ENCODE assay signal across 26 mouse cellular contexts in genomic region chr9:80615114-80615513, GRCm38 (mm10).
DNase-seq lines count a peak whose midpoint lies in the region; ATAC-seq lines count a peak whose summit lies in the region.
"Had no signal": no experiment of that assay in that cellular context is flagged by ENCODE, and none has a peak within 500 bp of the region (broad histone marks: within the 10 kb centered on the region; RNA-seq: fewer than 3 reads in every experiment).

No protein-coding gene starts in this region.

- no peak overlapping the region for H3K4me2 ChIP-seq in hindbrain, embryonic 11.5 days (replicated peaks; ENCODE audit: low read depth, low read length)
- H3K4me2 ChIP-seq in hindbrain, embryonic 13.5 days = no peak overlapping the region
- H3K4me2 ChIP-seq in neural tube, embryonic 13.5 days = no peak overlapping the region
- H3K4me2 ChIP-seq in neural tube, embryonic 15.5 days = no peak overlapping the region
- H3K4me2 ChIP-seq: heart, embryonic 13.5 days; hindbrain, embryonic 12.5 days; intestine, embryonic 15.5 days had no signal

- H3K4me3 ChIP-seq in hindbrain, embryonic 11.5 days (ENCODE audit: low read depth, low read length) = no peak overlapping the region
- H3K4me3 ChIP-seq in hindbrain, embryonic 13.5 days = no peak overlapping the region
- H3K4me3 ChIP-seq in neural tube, embryonic 13.5 days = no peak overlapping the region
- no peak overlapping the region for H3K4me3 ChIP-seq in neural tube, embryonic 15.5 days (replicated peaks)
- H3K4me3 ChIP-seq: forebrain, embryonic 10.5 days; heart, adult 2 months; heart, embryonic 10.5 days; heart, embryonic 13.5 days; hindbrain, embryonic 12.5 days; intestine, embryonic 15.5 days had no signal

- ATAC-seq in hindbrain, embryonic 11.5 days (ENCODE audit: low FRiP score) = peak; percentile 64; the same call in 1 of the 2 replicates
- ATAC-seq in hindbrain, embryonic 13.5 days (ENCODE audit: low FRiP score) = no peak
- ATAC-seq in neural tube, embryonic 13.5 days (ENCODE audit: low read depth) = peak; percentile 50; the same call in 1 of the 2 replicates
- no peak for ATAC-seq in neural tube, embryonic 15.5 days (ENCODE audit: low FRiP score)
- ATAC-seq: forebrain, embryonic 14.5 days; hindbrain, embryonic 16.5 days; intestine, embryonic 15.5 days; Patski had no signal

- H3K27ac ChIP-seq in hindbrain, embryonic 11.5 days (ENCODE audit: low read depth, low read length) = no peak overlapping the region
- H3K27ac ChIP-seq in hindbrain, embryonic 13.5 days = no peak overlapping the region
- H3K27ac ChIP-seq in neural tube, embryonic 13.5 days (replicated peaks) = no peak overlapping the region
- H3K27ac ChIP-seq in neural tube, embryonic 15.5 days (replicated peaks) = no peak overlapping the region
- H3K27ac ChIP-seq: forebrain, embryonic 10.5 days; heart, adult 2 months; heart, embryonic 10.5 days; heart, embryonic 13.5 days; hindbrain, embryonic 12.5 days; intestine, embryonic 15.5 days had no signal

- no peaks in the 10 kb centered on the region for H3K27me3 ChIP-seq in hindbrain, embryonic 11.5 days (ENCODE audit: control insufficient read depth, insufficient read depth, low read length)
- H3K27me3 ChIP-seq in hindbrain, embryonic 13.5 days = no peaks in the 10 kb centered on the region
- H3K27me3 ChIP-seq in neural tube, embryonic 13.5 days = no peaks in the 10 kb centered on the region
- H3K27me3 ChIP-seq in neural tube, embryonic 15.5 days (replicated peaks) = no peaks in the 10 kb centered on the region
- H3K27me3 ChIP-seq: heart, embryonic 13.5 days; hindbrain, embryonic 12.5 days; intestine, embryonic 15.5 days had no signal

- no peaks in the 10 kb centered on the region for H3K9me3 ChIP-seq in hindbrain, embryonic 11.5 days (ENCODE audit: control insufficient read depth, low read length)
- H3K9me3 ChIP-seq in hindbrain, embryonic 13.5 days = no peaks in the 10 kb centered on the region
- H3K9me3 ChIP-seq in neural tube, embryonic 13.5 days = no peaks in the 10 kb centered on the region
- H3K9me3 ChIP-seq in neural tube, embryonic 15.5 days (replicated peaks) = no peaks in the 10 kb centered on the region
- H3K9me3 ChIP-seq: forebrain, embryonic 10.5 days; heart, embryonic 10.5 days; heart, embryonic 13.5 days; hindbrain, embryonic 12.5 days; intestine, embryonic 15.5 days had no signal

- no peak overlapping the region for H3K9ac ChIP-seq in hindbrain, embryonic 11.5 days (ENCODE audit: low read depth, low read length)
- no peak overlapping the region for H3K9ac ChIP-seq in hindbrain, embryonic 13.5 days
- H3K9ac ChIP-seq in neural tube, embryonic 13.5 days = no peak overlapping the region
- no peak overlapping the region for H3K9ac ChIP-seq in neural tube, embryonic 15.5 days (replicated peaks)
- H3K9ac ChIP-seq: heart, embryonic 13.5 days; hindbrain, embryonic 12.5 days; intestine, embryonic 15.5 days had no signal

- H3K4me1 ChIP-seq in hindbrain, embryonic 11.5 days (replicated peaks; ENCODE audit: control insufficient read depth, insufficient read depth, low read length) = no peaks in the 10 kb centered on the region
- H3K4me1 ChIP-seq in hindbrain, embryonic 13.5 days (replicated peaks) = no peaks in the 10 kb centered on the region
- H3K4me1 ChIP-seq in neural tube, embryonic 13.5 days (replicated peaks) = peaks cover 7% of the 10 kb centered on the region; the same call in 1 of the 2 replicates
- 0 out of 2 replicates have a peak, but pooled peaks cover 4% of the 10 kb centered on the region for H3K4me1 ChIP-seq in neural tube, embryonic 15.5 days
- H3K4me1 ChIP-seq: forebrain, embryonic 10.5 days; heart, embryonic 10.5 days; heart, embryonic 13.5 days; hindbrain, embryonic 12.5 days; intestine, embryonic 15.5 days had no signal

- peak; percentile 4 for DNase-seq in embryo, embryonic 10.5 days (ENCODE audit: low spot score)
- DNase-seq in embryo, embryonic 9.5 days (ENCODE audit: extremely low spot score) = no peak
- DNase-seq in hindbrain, embryonic 11.5 days (ENCODE audit: low spot score) = no peak
- no peak for DNase-seq in layer of hippocampus, postnatal 14 days (ENCODE audit: low spot score in 2 of 2)
- DNase-seq in cerebellum, postnatal 14 days = no peak
- DNase-seq: adrenal gland, postnatal 10 days; adrenal gland, postnatal 36 days; cerebellum, adult 11 months; cerebellum, adult 2 months; cerebellum, adult 9-11 months; cerebellum, postnatal 36 days; gastrocnemius, postnatal 25 days; heart, adult 2 months; heart, postnatal 14 days; heart, postnatal 4 days had no signal

- no peaks in the 10 kb centered on the region for H3K36me3 ChIP-seq in hindbrain, embryonic 11.5 days (ENCODE audit: control insufficient read depth, insufficient read depth, low read length)
- H3K36me3 ChIP-seq in hindbrain, embryonic 13.5 days = no peaks in the 10 kb centered on the region
- H3K36me3 ChIP-seq in neural tube, embryonic 13.5 days = no peaks in the 10 kb centered on the region
- no peaks in the 10 kb centered on the region for H3K36me3 ChIP-seq in neural tube, embryonic 15.5 days
- H3K36me3 ChIP-seq: forebrain, embryonic 10.5 days; heart, embryonic 10.5 days; heart, embryonic 13.5 days; hindbrain, embryonic 12.5 days; intestine, embryonic 15.5 days had no signal

- WGBS in hindbrain, embryonic 11.5 days = 55% methylated on average over 3 of the region's 3 CpGs
- 56% methylated on average over 3 of the region's 3 CpGs for WGBS in hindbrain, embryonic 13.5 days
- WGBS in neural tube, embryonic 13.5 days = 25% methylated on average over 3 of the region's 3 CpGs
- WGBS in neural tube, embryonic 15.5 days = 17% methylated on average over 3 of the region's 3 CpGs

Comparison
In these comparisons a context has a peak if more than half of its experiments do, and no peak if none do; other contexts are left out.
1. ATAC-seq: peak in hindbrain, embryonic 11.5 days (single experiment) and neural tube, embryonic 13.5 days (single experiment); none in hindbrain, embryonic 13.5 days (single experiment) and neural tube, embryonic 15.5 days (single experiment).